Mouse (Mus musculus): ENCODE data around the gene Mthfd2l.

GRCm38 (mm10) chr5:90888661-90889060, 42.3 kb upstream of the Mthfd2l start:
- TF ChIP-seq GATA1 (IDR thresholded peaks at IDR 0.05; ENCODE audit: borderline replicate concordance, low read length) (no peak), FLI1 (IDR thresholded peaks at IDR 0.05; ENCODE audit: low read length) (no peak)

All from megakaryocyte, embryonic 14.5 days (primary cell).